8 mouse cellular contexts compared by ENCODE assay signal in the genomic region with DNA sequence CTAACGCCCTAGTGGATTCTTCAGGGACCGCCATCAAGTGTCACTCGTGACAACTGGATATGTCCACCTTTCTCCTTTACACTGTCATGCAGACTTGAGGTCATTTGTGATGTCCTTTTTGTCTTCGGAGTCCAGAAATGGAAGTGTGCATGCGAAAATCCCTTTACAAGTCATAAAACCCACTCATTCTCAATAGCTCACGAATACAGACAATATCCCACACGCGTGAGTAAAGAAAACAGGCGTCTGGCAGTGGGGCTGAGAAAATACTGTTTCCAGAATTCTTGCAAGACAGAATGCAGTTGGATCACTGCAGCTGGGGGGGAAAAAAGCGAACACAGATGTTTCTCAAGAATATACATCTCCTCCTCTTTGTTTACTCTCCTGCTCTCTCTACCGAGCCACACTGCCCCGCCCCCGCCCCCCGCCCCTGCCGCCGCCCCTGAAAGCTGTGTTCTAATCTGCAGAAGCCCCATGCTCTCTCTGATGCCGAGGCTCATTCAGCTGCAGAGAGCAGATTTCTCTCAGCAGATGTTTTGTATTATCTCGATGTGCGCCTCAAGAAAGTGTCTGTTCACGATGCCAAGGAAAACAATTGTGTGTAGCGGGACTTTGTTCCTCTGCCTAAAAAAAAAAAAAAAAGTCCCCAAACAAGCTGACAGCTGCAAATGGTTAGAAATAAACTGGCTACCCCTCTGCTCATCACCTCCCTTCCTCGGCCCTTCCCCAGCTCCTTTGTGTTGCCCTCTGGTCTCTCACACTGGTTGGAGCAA.
DNase-seq lines count a peak whose midpoint lies in the region; ATAC-seq and TF ChIP-seq lines count a peak whose summit lies in the region.

No protein-coding gene starts in this region.

- H3K4me3 ChIP-seq in heart, postnatal 0 days (ENCODE audit: low read depth, low read length): no peak overlapping the region
- 0 out of 2 replicates have a peak overlapping the region, but pooled peaks have one; percentile 1 for H3K4me3 ChIP-seq in limb, embryonic 14.5 days (replicated peaks; ENCODE audit: low read length)

- TF ChIP-seq CTCF in heart, postnatal 0 days (IDR thresholded peaks at IDR 0.05; ENCODE audit: low read depth): no peak

- H3K27me3 ChIP-seq in heart, postnatal 0 days (ENCODE audit: control insufficient read depth, insufficient read depth, low read length): 0 out of 2 replicates have a peak, but pooled peaks cover 9% of the 10 kb centered on the region
- no peaks in the 10 kb centered on the region for H3K27me3 ChIP-seq in limb, embryonic 14.5 days (ENCODE audit: control insufficient read depth, insufficient read depth, low read length)

- H3K27ac ChIP-seq in heart, postnatal 0 days (ENCODE audit: low read depth): no peak overlapping the region
- H3K27ac ChIP-seq in limb, embryonic 14.5 days (replicated peaks; ENCODE audit: low read depth, low read length): peak overlapping the region; percentile 65

- no peak overlapping the region for H3K9ac ChIP-seq in heart, postnatal 0 days (replicated peaks; ENCODE audit: low read depth, low read length)
- H3K9ac ChIP-seq in limb, embryonic 14.5 days (ENCODE audit: low read depth, low read length, severe bottlenecking): no peak overlapping the region; the same call in 1 of the 2 replicates

- H3K4me2 ChIP-seq in heart, postnatal 0 days (ENCODE audit: low read depth, low read length): peak overlapping the region; percentile 26
- H3K4me2 ChIP-seq in limb, embryonic 14.5 days (replicated peaks; ENCODE audit: low read depth, low read length, severe bottlenecking): peak overlapping the region; percentile 35

- no peak for TF ChIP-seq POLR2A in limb, embryonic 14.5 days (IDR thresholded peaks at IDR 0.05; ENCODE audit: borderline replicate concordance, extremely low read depth, insufficient read depth, insufficient read length)

- H3K4me1 ChIP-seq in heart, postnatal 0 days (ENCODE audit: control insufficient read depth, insufficient read depth): no peaks in the 10 kb centered on the region
- peaks cover 11% of the 10 kb centered on the region for H3K4me1 ChIP-seq in limb, embryonic 14.5 days (ENCODE audit: control insufficient read depth, insufficient read depth, low read length)

- H3K9me3 ChIP-seq in heart, postnatal 0 days (replicated peaks; ENCODE audit: control insufficient read depth, low read length): no peaks in the 10 kb centered on the region
- H3K9me3 ChIP-seq in limb, embryonic 14.5 days (ENCODE audit: control insufficient read depth, low read length): no peaks in the 10 kb centered on the region

- no peak for TF ChIP-seq EP300 in heart, postnatal 0 days (IDR thresholded peaks at IDR 0.05; ENCODE audit: low read depth)

- DNase-seq in 3T3-L1 (ENCODE audit: low read depth, low spot score): peak; percentile 57
- peak; percentile 74 for DNase-seq in brain, adult 2 months (ENCODE audit: low read depth, low spot score)
- no peak for DNase-seq in heart, postnatal 0 days (ENCODE audit: low spot score)
- DNase-seq in limb, embryonic 14.5 days (ENCODE audit: low spot score): peak; percentile 81
- peak; percentile 36 for DNase-seq in yolk sac, embryonic 10.5 days (ENCODE audit: low spot score)
- DNase-seq in ovary, postnatal 14 days (ENCODE audit: low spot score): no peak
- no peak for DNase-seq in testis, postnatal 10 days (ENCODE audit: low spot score)

- no peaks in the 10 kb centered on the region for H3K36me3 ChIP-seq in heart, postnatal 0 days (replicated peaks; ENCODE audit: control insufficient read depth, insufficient read depth, low read length)
- H3K36me3 ChIP-seq in limb, embryonic 14.5 days (ENCODE audit: control insufficient read depth, insufficient read depth, low read length): no peaks in the 10 kb centered on the region

- no peak for ATAC-seq in heart, postnatal 0 days (ENCODE audit: insufficient read depth, low read depth)
- ATAC-seq in limb, embryonic 14.5 days (ENCODE audit: low FRiP score, low read depth): peak; percentile 82
- ATAC-seq in cerebellum, adult (ENCODE audit: insufficient number of reproducible peaks, low FRiP score, low TSS enrichment): no peak

- WGBS in heart, postnatal 0 days: 44% methylated on average over 22 of the region's 22 CpGs
- 24% methylated on average over 22 of the region's 22 CpGs for WGBS in limb, embryonic 14.5 days

Comparison
In these comparisons a context has a peak if more than half of its experiments do, and no peak if none do; other contexts are left out.
1. DNase-seq: peak in 3T3-L1 (single experiment), brain, adult 2 months (single experiment), limb, embryonic 14.5 days (single experiment) and yolk sac, embryonic 10.5 days (single experiment); none in heart, postnatal 0 days (single experiment), ovary, postnatal 14 days (single experiment) and testis, postnatal 10 days (single experiment).